Mouse (Mus musculus) gonadal fat pad, adult 2 months (tissue): Measurements from ENCODE around the gene Ptpn9. TPM values are rescaled to one million over a fixed set of nuclear protein-coding genes. Genes with fewer than 3 reads are reported as not detected.

ENCODE experiments used
- DNase-seq: peaks from one replicate; pipeline ENCODE4 v3.0.0-alpha.2; 2012; ENCODE audit warnings: low read depth
- polyA plus RNA-seq: library from polyadenylated mRNA; depleted of rRNA; stranded (reverse); fragments of >200 nt; gene quantifications from 2 replicates; pipeline ENCODE4 v1.2.3, GENCODE M21; 2012

Gene Ptpn9
- polyA plus RNA-seq, 1 experiment, result 33.6 TPM

GRCm38 (mm10) chr9:57014766-57015165 is 20.0 kb downstream of the Ptpn9 start:
- DNase-seq, result no peak

GRCm38 (mm10) chr9:57017631-57018030 is 22.9 kb downstream of the Ptpn9 start:
- no peak for DNase-seq

- DNase-seq, result no peak
These were observed 37.0 kb downstream of the Ptpn9 start for GRCm38 (mm10) chr9:57031756-57032155.

GRCm38 (mm10) chr9:57056237-57056636 is 61.5 kb downstream of the Ptpn9 start:
- no peak for DNase-seq

- DNase-seq, result no peak
These were observed 69.4 kb downstream of the Ptpn9 start for GRCm38 (mm10) chr9:57064164-57064563.

- DNase-seq, result no peak
These were observed 73.5 kb downstream of the Ptpn9 start for GRCm38 (mm10) chr9:57068266-57068665.

- no peak for DNase-seq
These were observed 75.5 kb downstream of the Ptpn9 start for GRCm38 (mm10) chr9:57070262-57070661.

- no peak for DNase-seq
These were observed 76.2 kb downstream of the Ptpn9 start for GRCm38 (mm10) chr9:57070800-57071545.

GRCm38 (mm10) chr9:57071801-57072351 is 77.2 kb downstream of the Ptpn9 start, which contains the start of gene Sin3a:
TSS of gene Sin3a (plus strand) at chr9:57072040.
- DNase-seq, result no peak

- no peak for DNase-seq
These were observed 77.8 kb downstream of the Ptpn9 start for GRCm38 (mm10) chr9:57072526-57072988.

GRCm38 (mm10) chr9:57072989-57073789 is 78.5 kb downstream of the Ptpn9 start:
- peak; percentile 100 for DNase-seq

- DNase-seq, result no peak
These were observed 79.0 kb downstream of the Ptpn9 start for GRCm38 (mm10) chr9:57073790-57074094.

GRCm38 (mm10) chr9:57074171-57074821 is 79.6 kb downstream of the Ptpn9 start:
- DNase-seq, result no peak

- no peak for DNase-seq
These were observed 80.3 kb downstream of the Ptpn9 start for GRCm38 (mm10) chr9:57074822-57075603.

- DNase-seq, result peak; percentile 99
These were observed 81.1 kb downstream of the Ptpn9 start for GRCm38 (mm10) chr9:57075681-57076381.

GRCm38 (mm10) chr9:57076701-57077660 is 82.3 kb downstream of the Ptpn9 start:
- DNase-seq, result no peak

- no peak for DNase-seq
These were observed 87.5 kb downstream of the Ptpn9 start for GRCm38 (mm10) chr9:57082236-57082635.
